Mouse (Mus musculus) embryonic stem cell, embryonic (primary cell): ENCODE measurements around the gene Efcab9.

Experiments
- CTCF ChIA-PET, 4 experiments: fragments of 300-600 bp in 2 of 4; fragments of 350-600 bp in 2 of 4; sonication (Branson Sonifier 250); formaldehyde crosslinking; loops; one replicate each; lab custom pipeline; 2022; ENCODE audit warnings: inconsistent platforms in 2 of 4; lab: Charles Lee
- POLR2A ChIA-PET, 4 experiments: fragments of 300-600 bp in 2 of 4; fragments of 350-600 bp in 2 of 4; sonication (Branson Sonifier 250); formaldehyde crosslinking; loops; one replicate each; lab custom pipeline; 2022; ENCODE audit warnings: antibody characterized with exemption in 4 of 4, inconsistent platforms in 1 of 4; lab: Charles Lee

Gene Efcab9

DNA sequence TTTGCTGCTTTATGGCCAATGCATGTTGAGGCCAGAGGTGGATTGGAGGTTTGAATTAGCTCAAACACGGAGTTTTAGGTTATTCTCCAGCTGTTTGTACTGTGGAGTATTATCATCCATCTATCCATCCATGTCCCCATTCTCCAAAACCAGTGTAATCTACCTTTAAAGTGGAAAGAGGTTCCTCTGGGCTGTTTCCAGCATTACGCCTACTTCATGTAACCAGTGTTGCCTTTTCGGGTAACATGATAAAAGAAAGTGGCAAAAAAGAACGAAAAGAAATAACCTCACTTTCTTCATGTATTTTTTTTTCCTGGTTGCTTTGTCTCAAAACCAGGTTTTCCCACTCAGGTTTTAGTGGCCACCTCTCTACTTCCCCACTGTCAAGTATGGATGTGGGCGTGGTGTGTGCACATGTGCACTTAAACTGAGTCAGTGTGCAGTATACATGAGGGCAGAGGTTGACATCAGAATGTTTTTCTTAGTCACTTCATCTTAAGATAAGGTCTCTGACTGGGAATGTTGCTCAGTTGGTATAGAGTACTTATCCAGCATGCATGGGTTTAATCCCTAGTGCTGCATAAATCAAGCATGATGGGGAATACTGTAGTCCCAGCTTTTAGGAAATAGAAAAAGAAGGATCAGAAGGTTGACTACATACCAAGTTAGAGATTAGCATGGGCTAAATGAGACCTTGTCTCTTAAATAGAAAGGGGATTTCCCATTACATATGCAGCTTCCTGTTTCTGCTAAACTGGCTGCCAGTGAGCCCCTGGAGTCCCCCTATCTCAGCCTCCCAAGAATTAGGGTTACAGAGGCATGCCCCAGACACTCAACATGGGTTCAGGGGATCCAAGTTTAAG lies 42.8 kb downstream of the Efcab9 start:
- ChIA-PET CTCF (interaction anchor here in 1 of 4 experiments (1.5 kb wide), 1 partner anchor 166 kb away, joined by 4 read pairs; no protein-coding TSS in a partner anchor), POLR2A (interaction anchor here in 2 of 4 experiments (0.8 to 1.6 kb wide), 3 partner anchors 9 to 44 kb away, joined by 3 to 4 read pairs (median 3); partner anchors contain the start of gene Stk10 (in 1 of the 2))

DNA sequence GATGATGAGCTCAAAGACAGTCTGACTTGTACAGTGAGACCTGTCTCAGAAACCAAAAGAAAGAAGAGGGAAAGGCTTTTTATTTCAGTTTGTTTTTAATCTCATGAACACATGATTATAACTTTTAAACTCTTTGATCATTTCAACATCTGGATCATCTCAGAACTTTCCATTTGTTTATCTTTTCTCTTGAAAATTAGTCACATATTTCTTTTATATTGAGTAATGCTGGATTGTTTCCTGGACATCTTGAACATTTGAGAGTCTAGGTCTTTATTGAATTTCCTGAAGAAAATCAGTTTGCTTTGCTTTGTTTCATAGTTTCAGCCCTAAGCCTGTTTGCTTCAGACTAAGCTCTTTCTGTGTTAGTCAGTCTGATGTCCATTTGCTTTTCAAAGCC lies 43.5 kb downstream of the Efcab9 start:
- ChIA-PET CTCF (no interaction called here), POLR2A (interaction anchor here in 2 of 4 experiments (0.8 to 1.6 kb wide), 3 partner anchors 10 to 44 kb away, joined by 3 to 4 read pairs (median 3); partner anchors contain the start of gene Stk10 (in 1 of the 2))

DNA sequence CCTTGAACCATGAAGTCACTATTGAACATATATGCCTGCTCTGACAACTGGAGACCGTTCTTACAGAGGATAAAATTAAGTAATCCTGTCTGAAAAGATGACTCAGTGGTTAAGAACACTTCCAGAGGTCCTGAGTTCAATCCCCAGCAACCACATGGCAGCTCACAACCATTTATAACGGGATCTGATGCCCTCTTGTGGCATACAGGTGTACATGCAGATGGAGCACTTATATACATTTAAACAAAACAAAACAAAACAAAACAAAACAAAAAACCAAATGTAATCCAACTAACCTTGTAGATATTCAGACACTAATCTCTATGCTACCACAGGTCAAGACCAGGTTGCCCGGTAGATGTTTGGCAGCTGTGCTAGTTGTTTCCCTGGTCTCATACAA lies 44.4 kb downstream of the Efcab9 start:
- CTCF ChIA-PET: interaction anchor here in 3 of 4 experiments (0.6 to 2.6 kb wide), 10 partner anchors 11 to 217 kb away, joined by 3 to 9 read pairs (median 4); no protein-coding TSS in a partner anchor

DNA sequence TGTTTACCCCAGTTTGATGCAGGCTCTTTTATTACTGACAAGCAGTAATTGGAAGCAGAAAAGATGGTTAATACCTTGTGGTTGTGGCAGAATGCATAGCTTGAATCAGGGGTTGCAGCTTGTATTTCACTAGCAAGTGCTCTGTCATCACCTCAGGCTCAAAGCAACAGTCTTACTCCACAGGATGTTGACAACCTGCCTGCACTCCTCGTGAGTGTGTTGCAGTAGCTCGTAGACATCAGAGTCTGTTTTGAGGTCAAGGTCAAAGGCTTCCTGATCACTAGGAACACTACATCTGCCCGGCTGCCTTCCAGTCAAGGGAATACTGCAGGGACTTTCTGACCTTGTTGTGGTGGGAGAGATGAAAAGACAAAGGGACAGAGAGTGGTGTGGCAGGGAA lies 45.3 kb downstream of the Efcab9 start:
- POLR2A ChIA-PET: interaction anchor here in 1 of 4 experiments (1.4 kb wide), 1 partner anchor 32 kb away, joined by 3 read pairs; no protein-coding TSS in a partner anchor
- CTCF ChIA-PET: interaction anchor here in 3 of 4 experiments (0.9 to 2.6 kb wide), 9 partner anchors 12 to 166 kb away, joined by 3 to 9 read pairs (median 4); no protein-coding TSS in a partner anchor

More for the DNA sequence above, 44.4 kb downstream of the Efcab9 start:
- POLR2A ChIA-PET: interaction anchor here in 2 of 4 experiments (1.4 to 1.6 kb wide), 2 partner anchors 12 to 33 kb away, joined by 3 read pairs; no protein-coding TSS in a partner anchor

DNA sequence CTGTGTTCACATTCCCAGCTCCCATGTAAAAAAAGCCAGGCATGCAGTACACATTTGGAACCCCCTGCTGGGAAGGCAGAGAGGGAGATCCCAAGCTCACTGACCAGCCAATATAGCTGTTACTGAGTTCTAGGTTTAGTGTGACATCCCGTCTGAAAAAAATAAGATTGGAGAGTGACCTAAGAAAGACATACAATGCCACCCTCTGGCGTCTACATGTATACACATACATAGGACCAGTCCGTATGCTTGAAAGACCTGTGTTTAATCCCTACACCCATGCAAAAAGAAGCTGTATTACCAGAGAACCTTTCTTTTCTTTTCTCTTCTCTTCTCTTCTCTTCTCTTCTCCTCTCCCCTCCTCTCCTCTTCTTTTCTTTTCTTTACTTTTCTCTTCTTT lies 46.6 kb downstream of the Efcab9 start:
- ChIA-PET POLR2A (interaction anchor here in 1 of 4 experiments (0.6 kb wide), 1 partner anchor 303 kb away, joined by 5 read pairs; no protein-coding TSS in a partner anchor), CTCF (interaction anchor here in 3 of 4 experiments (0.6 to 2.6 kb wide), 3 partner anchors 16 to 303 kb away, joined by 4 to 9 read pairs (median 4); no protein-coding TSS in a partner anchor)

DNA sequence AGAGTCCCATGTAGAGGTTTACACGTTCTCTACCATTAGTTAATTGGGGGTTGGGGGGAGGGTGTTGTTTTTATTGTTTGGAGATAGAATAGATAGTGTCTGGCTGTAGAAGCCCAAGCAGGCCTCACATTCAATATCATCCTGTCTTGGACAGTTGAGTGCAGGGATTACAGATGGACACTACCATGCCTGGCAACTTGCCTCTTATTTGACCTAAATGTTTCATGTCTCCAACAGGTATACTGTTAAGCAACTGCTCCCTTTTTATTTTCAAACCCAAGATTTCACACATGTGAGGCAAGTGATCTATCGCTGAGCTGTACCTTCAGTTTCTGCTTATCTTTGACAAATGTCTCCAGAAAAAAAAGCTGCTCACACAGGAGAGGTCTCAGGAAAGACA lies 50.4 kb downstream of the Efcab9 start:
- POLR2A ChIA-PET: interaction anchor here in 1 of 4 experiments (0.6 kb wide), 1 partner anchor 474 kb away, joined by 7 read pairs; no protein-coding TSS in a partner anchor

DNA sequence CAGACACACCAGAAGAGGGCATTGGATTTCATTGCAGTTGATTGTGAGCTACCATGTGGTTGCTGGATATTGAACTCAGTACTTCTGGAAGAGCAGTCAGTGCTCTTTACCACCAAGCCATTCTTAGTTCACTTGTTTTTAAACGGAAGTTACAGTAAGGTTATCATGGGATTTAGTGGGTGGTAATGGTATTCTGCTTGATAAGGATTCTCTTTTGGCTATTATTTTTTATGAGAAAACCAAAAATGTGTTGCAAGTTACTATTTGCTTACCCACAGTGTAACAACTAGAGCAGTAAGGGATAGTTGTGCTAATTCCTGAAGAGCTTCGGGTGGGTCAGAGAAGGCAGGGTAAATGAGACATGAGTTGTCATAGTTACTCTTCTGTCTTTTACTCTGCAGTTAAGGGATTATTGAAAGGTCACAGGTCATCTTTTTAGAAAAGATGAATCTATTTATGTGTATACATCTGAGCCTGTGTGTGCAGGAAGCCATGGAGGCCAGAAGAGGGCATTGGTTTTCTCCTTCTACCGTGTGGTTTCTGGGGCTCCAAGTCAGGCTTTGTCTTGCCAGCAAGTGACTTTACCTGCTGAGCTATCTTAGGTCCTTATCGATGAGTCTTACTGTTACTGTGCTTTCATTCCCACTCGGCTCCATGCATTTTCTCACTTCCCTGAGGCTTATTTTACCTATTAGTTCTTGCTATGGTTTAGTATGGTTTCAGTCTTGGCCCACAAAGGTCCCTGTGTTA lies 56.2 kb downstream of the Efcab9 start:
- ChIA-PET CTCF (interaction anchor here in 2 of 4 experiments (0.6 to 1.0 kb wide), 3 partner anchors 26 to 119 kb away, joined by 3 to 6 read pairs (median 3); no protein-coding TSS in a partner anchor), POLR2A (interaction anchor here in 2 of 4 experiments (1.0 to 1.2 kb wide), 2 partner anchors 12 to 19 kb away, joined by 3 read pairs; no protein-coding TSS in a partner anchor)

More for the DNA sequence above, 50.4 kb downstream of the Efcab9 start:
- CTCF ChIA-PET: no interaction called here

DNA sequence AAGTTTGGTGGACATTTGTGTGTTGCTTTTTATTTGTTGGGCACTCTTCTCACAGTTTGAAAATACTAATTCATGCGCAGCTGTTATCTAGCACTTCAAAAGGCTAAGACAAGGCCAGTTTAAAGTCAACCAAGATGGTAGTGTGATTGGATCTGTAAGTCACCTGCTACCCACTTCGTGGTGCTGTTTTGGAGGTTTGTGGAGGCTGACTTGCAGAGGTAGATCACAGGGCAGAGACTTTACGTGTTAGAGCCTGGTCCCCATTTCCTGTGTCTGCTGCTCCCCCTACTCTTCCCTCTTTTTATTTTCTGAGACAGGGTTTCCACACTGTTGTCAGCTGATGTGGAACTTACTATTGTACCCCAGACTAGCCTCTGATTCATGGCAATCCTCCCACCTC lies 57.2 kb downstream of the Efcab9 start:
- ChIA-PET CTCF (interaction anchor here in 1 of 4 experiments (0.5 to 0.6 kb wide), 2 partner anchors 182 to 292 kb away, joined by 3 to 4 read pairs; no protein-coding TSS in a partner anchor), POLR2A (no interaction called here)
